Mouse (Mus musculus) CH12.LX (cell line): ENCODE data around the gene Pik3c2b. TPM values are rescaled to one million over a fixed set of nuclear protein-coding genes. Genes with fewer than 3 reads are reported as not detected.

Experiments used
- DNase-seq: peaks from one replicate; pipeline ENCODE4 v3.0.0-alpha.2; 2013; ENCODE audit errors: extremely low read depth
- H3K27ac ChIP-seq: 2 replicates; pipeline ENCODE4 v1.5.1; 2012; ENCODE audit warnings: low read depth, mild to moderate bottlenecking, control low read depth, moderate library complexity; ENCODE audit not compliant: insufficient read depth
- H3K27me3 ChIP-seq: replicated peaks from 2 replicates; pipeline ENCODE3; 2012; ENCODE audit warnings: inconsistent platforms
- H3K36me3 ChIP-seq, 2 experiments: replicated peaks in 1 of 2; 2 replicates each; pipeline versions ENCODE3 to v1.6.1; 2012; ENCODE audit warnings: inconsistent platforms in 1 of 2, low read length in 1 of 2, mild to moderate bottlenecking in 1 of 2, mixed read lengths in 1 of 2, moderate library complexity in 1 of 2; ENCODE audit not compliant: control insufficient read depth in 1 of 2, insufficient read depth in 1 of 2
- H3K4me1 ChIP-seq, 2 experiments: 2 replicates each; pipeline ENCODE4 v1.6.1; 2012; ENCODE audit warnings: inconsistent platforms in 1 of 2, moderate library complexity in 1 of 2; ENCODE audit not compliant: insufficient read depth in 2 of 2, control insufficient read depth in 1 of 2
- H3K4me2 ChIP-seq: 2 replicates; pipeline ENCODE4 v1.6.1; 2012; ENCODE audit warnings: low read depth, mild to moderate bottlenecking, control low read depth; ENCODE audit not compliant: poor library complexity, insufficient read depth, severe bottlenecking
- H3K4me3 ChIP-seq, 3 experiments: fragments of 150-350 bp in 1 of 3; sonication (generic) in 1 of 3; replicated peaks in 1 of 3; 2 replicates each; pipeline versions ENCODE3 to v1.5.1; 2011 to 2012; ENCODE audit warnings: low read depth in 2 of 3, low read length in 2 of 3, mild to moderate bottlenecking in 2 of 3, moderate library complexity in 2 of 3, control low read depth in 1 of 3, improper control_type of control experiment in 1 of 3, inconsistent platforms in 1 of 3, mixed read lengths in 1 of 3; ENCODE audit not compliant: poor library complexity in 1 of 3
- H3K79me2 ChIP-seq: replicated peaks from 2 replicates; pipeline ENCODE4 v1.6.1; 2012; ENCODE audit warnings: mild to moderate bottlenecking, moderate library complexity; ENCODE audit not compliant: control insufficient read depth, poor library complexity, insufficient read depth, severe bottlenecking; ENCODE audit errors: extremely low read depth
- H3K9ac ChIP-seq: 2 replicates; pipeline ENCODE4 v1.6.1; 2012; ENCODE audit warnings: low read depth, mild to moderate bottlenecking, control low read depth, moderate library complexity; ENCODE audit not compliant: insufficient read depth
- H3K9me3 ChIP-seq: replicated peaks from 2 replicates; pipeline ENCODE3; 2012; ENCODE audit warnings: low read length, inconsistent platforms, mixed read lengths
- BHLHE40 ChIP-seq: IDR thresholded peaks from 2 replicates; pipeline ENCODE4 v1.6.1; 2011; ENCODE audit warnings: mild to moderate bottlenecking, low read depth, low read length, improper control_type of control experiment
- CHD1 ChIP-seq: IDR thresholded peaks from 2 replicates; pipeline ENCODE4 v1.6.1; 2012; ENCODE audit warnings: low read depth, low read length, improper control_type of control experiment, inconsistent platforms
- CTCF ChIP-seq, 2 experiments: IDR thresholded peaks in 1 of 2; conservative IDR thresholded peaks in 1 of 2; 2 replicates each; pipeline ENCODE4 v1.5.1; 2011 to 2012; ENCODE audit warnings: low read depth in 2 of 2, low read length in 2 of 2, improper control_type of control experiment in 1 of 2, inconsistent platforms in 1 of 2, mild to moderate bottlenecking in 1 of 2, moderate library complexity in 1 of 2
- ELF1 ChIP-seq: IDR thresholded peaks from 2 replicates; pipeline ENCODE4 v1.6.1; 2014; ENCODE audit warnings: low read depth, mild to moderate bottlenecking, inconsistent platforms, low read length, improper control_type of control experiment
- EP300 ChIP-seq: IDR thresholded peaks from 2 replicates; pipeline ENCODE4 v1.6.1; 2011; ENCODE audit warnings: low read length, improper control_type of control experiment
- ETS1 ChIP-seq: conservative IDR thresholded peaks from 2 replicates; pipeline ENCODE4 v1.6.1; 2012; ENCODE audit warnings: low read depth, mild to moderate bottlenecking, inconsistent platforms, low read length, improper control_type of control experiment, moderate library complexity
- HCFC1 ChIP-seq: IDR thresholded peaks from 2 replicates; pipeline ENCODE4 v1.6.1; 2012; ENCODE audit warnings: low read depth, mild to moderate bottlenecking, inconsistent platforms, low read length, improper control_type of control experiment
- IRF4 ChIP-seq: IDR thresholded peaks from 2 replicates; pipeline ENCODE4 v1.6.1; 2014; ENCODE audit warnings: low read depth, mild to moderate bottlenecking, inconsistent platforms, low read length, improper control_type of control experiment
- JUND ChIP-seq: conservative IDR thresholded peaks from 2 replicates; pipeline ENCODE4 v1.6.1; 2011; ENCODE audit warnings: low read depth, low read length, improper control_type of control experiment
- MAFK ChIP-seq: IDR thresholded peaks from 2 replicates; pipeline ENCODE4 v1.6.1; 2011; ENCODE audit warnings: low read length, improper control_type of control experiment; ENCODE audit not compliant: insufficient replicate concordance
- MAX ChIP-seq: IDR thresholded peaks from 2 replicates; pipeline ENCODE4 v1.6.1; 2011; ENCODE audit warnings: low read length, improper control_type of control experiment
- MAZ ChIP-seq: IDR thresholded peaks from 2 replicates; pipeline ENCODE4 v1.6.1; 2012; ENCODE audit warnings: low read depth, mild to moderate bottlenecking, inconsistent platforms, low read length, improper control_type of control experiment, moderate library complexity
- MEF2A ChIP-seq: IDR thresholded peaks from 2 replicates; pipeline ENCODE4 v1.6.1; 2014; ENCODE audit warnings: low read depth, mild to moderate bottlenecking, inconsistent platforms, low read length, improper control_type of control experiment, borderline replicate concordance
- MXI1 ChIP-seq: IDR thresholded peaks from 2 replicates; pipeline ENCODE4 v1.6.1; 2011; ENCODE audit warnings: mild to moderate bottlenecking, low read depth, low read length, improper control_type of control experiment
- MYC ChIP-seq: IDR thresholded peaks from 2 replicates; pipeline ENCODE4 v1.6.1; 2011; ENCODE audit warnings: low read depth, mild to moderate bottlenecking, improper control_type of control experiment, low read length
- NELFE ChIP-seq: IDR thresholded peaks from 2 replicates; pipeline ENCODE4 v1.6.1; 2011; ENCODE audit warnings: low read depth, low read length, improper control_type of control experiment
- NRF1 ChIP-seq: IDR thresholded peaks from 2 replicates; pipeline ENCODE4 v1.6.1; 2014; ENCODE audit warnings: low read depth, mild to moderate bottlenecking, inconsistent platforms, low read length, improper control_type of control experiment, moderate library complexity
- POLR2A ChIP-seq: IDR thresholded peaks from 2 replicates; pipeline ENCODE4 v1.6.1; 2011; ENCODE audit warnings: low read depth, mild to moderate bottlenecking, improper control_type of control experiment, low read length
- SIN3A ChIP-seq: IDR thresholded peaks from 2 replicates; pipeline ENCODE4 v1.6.1; 2012; ENCODE audit warnings: low read length, improper control_type of control experiment, inconsistent platforms
- SMC3 ChIP-seq: IDR thresholded peaks from 2 replicates; pipeline ENCODE4 v1.6.1; 2011; ENCODE audit warnings: low read depth, low read length, improper control_type of control experiment
- TCF12 ChIP-seq: IDR thresholded peaks from 2 replicates; pipeline ENCODE4 v1.6.1; 2014; ENCODE audit warnings: low read depth, mild to moderate bottlenecking, inconsistent platforms, low read length, improper control_type of control experiment
- UBTF ChIP-seq: IDR thresholded peaks from 2 replicates; pipeline ENCODE4 v1.6.1; 2012; ENCODE audit warnings: low read depth, mild to moderate bottlenecking, inconsistent platforms, low read length, improper control_type of control experiment, moderate library complexity
- ZC3H11A ChIP-seq: IDR thresholded peaks from 2 replicates; pipeline ENCODE4 v1.6.1; 2012; ENCODE audit warnings: low read depth, mild to moderate bottlenecking, inconsistent platforms, low read length, improper control_type of control experiment
- ZMIZ1 ChIP-seq: IDR thresholded peaks from 2 replicates; pipeline ENCODE4 v1.6.1; 2012; ENCODE audit warnings: low read depth, mild to moderate bottlenecking, inconsistent platforms, low read length, improper control_type of control experiment
- ZNF384 ChIP-seq: IDR thresholded peaks from 2 replicates; pipeline ENCODE4 v1.6.1; 2012; ENCODE audit warnings: low read depth, low read length, improper control_type of control experiment, inconsistent platforms
- dilution Hi-C: fragments of 300-500 bp; cut with MboI; formaldehyde crosslinking; loops from 2 replicates; pipeline ENCODE4 v1.14.3; 2020; ENCODE audit warnings: low sequenced_read_pairs; ENCODE audit not compliant: extremely low pct_unique_long_range_greater_than_20kb, extremely low pct_ligation_motif_present
- in situ Hi-C: fragments of 300-500 bp; cut with MboI; formaldehyde crosslinking; loops from 3 replicates; pipeline ENCODE4 v1.14.3; 2019; ENCODE audit warnings: low sequenced_read_pairs, low pct_ligation_motif_present, low pct_unique_long_range_greater_than_20kb, mixed read lengths
- polyA plus RNA-seq: library from polyadenylated mRNA; unstranded; fragments of >175 nt; gene quantifications from 2 replicates; pipeline ENCODE4 v1.2.1, GENCODE M21; 2012; ENCODE audit warnings: low read depth; ENCODE audit not compliant: insufficient read length
- total RNA-seq, 2 experiments: library from RNA; depleted of rRNA; stranded (reverse); fragments of 300-350 nt in 1 of 2; fragments of >200 nt in 1 of 2; gene quantifications; 2 replicates each; pipeline ENCODE4 v1.2.3; 2012 to 2014

The Pik3c2b gene
- total and polyA plus RNA-seq, 3 experiments: 8.7 to 16.5 (median 12.0) TPM

DNA sequence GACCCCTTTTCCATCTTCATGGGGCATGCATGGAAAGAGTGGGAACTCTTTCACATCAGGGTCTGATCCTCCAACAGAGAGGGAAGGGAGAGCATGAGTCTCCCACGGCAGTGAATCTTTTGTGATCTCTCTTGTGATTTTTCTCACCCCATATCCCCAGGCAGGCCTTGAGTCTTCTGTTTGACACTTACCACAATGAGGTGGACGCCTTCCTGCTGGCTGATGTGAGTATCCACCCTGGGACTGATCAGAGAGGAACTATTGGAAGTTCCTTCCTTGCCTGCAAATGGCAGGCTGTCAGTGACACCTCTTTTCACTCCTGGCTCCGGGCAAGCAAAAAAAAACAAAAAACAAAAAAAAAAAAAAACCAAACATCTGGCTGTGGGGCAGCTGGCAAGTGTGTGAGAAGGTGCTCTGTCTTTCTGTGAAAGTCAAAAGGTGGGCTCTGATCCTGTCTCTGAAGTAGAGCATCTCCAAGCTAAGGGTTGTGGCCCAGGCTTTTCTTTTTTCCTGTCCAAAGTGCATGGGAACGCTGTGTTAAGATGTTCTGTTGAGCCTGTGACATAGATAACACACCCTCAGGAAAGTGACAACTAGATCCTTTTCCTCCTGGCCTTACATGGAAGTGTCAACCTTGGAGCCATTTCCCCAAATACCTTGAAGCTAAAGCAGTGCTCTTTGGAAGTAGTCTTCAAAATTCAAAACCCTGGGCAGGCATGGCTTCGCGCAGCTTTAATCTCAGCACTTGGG is 30.4 kb downstream of the Pik3c2b start:
- H3K4me3 ChIP-seq: no peak overlapping the region
- TF ChIP-seq MAZ (no peak), NRF1 (no peak)
- no peak for DNase-seq
- no peak overlapping the region for H3K4me2 ChIP-seq
- dilution Hi-C loops (no loop called here), in situ Hi-C loops (no loop called here)
- peaks cover 10 to 87% of the 10 kb centered on the region in 2 experiments for H3K4me1 ChIP-seq
- no peaks in the 10 kb centered on the region for H3K27me3 ChIP-seq
- no peaks in the 10 kb centered on the region for H3K9me3 ChIP-seq
- H3K9ac ChIP-seq: no peak overlapping the region
- H3K79me2 ChIP-seq: peaks cover 2% of the 10 kb centered on the region; the same call in 1 of the 2 replicates
- H3K27ac ChIP-seq: no peak overlapping the region
- H3K36me3 ChIP-seq: peaks cover 40 to 83% of the 10 kb centered on the region in 2 experiments

DNA sequence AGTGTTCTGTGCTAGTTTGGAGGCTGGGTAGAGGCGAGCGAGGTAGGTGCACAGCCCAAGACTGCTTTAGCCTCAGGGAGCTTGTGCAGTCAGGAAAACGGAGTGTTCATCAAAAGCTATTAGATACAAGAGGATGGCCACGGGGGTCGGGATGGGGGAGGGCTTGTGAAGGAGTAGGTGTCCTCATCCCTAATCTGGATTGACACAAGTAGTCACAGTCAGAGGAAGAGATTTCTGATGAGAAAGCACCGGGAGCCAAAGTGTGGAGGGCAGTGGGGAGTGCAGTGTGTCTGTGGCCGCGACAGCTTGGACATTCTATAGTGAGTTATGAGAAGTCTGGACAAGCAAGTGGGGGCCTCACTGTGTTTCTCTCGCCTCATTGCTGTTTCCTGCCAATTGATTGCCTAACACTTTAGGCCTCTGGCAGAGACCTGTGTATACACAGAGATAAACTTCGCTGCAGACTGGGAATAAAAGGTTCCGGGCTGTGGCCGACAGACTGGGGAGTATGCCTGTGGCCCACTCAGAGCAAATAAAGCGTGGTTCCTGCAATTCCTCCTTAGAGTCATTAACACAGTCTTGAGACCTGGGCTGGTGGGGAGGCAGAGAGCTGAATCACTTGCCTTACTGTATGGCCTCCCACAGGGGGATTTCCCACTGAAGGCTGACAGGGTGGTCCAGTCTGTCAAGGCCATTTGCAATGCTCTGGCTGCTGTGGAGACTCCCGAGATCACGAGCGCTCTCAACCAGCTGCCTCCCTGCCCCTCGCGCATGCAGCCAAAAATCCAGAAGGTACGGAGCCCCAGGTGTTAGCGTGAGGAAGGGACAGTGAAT is 31.4 kb downstream of the Pik3c2b start:
- peak overlapping the region; percentile 82 for H3K4me2 ChIP-seq

More for the DNA sequence above, 31.4 kb downstream of the Pik3c2b start:
- TF ChIP-seq EP300 (peak; percentile 55; the same call in 1 of the 2 replicates), MAFK (peak; percentile 38; the same call in 1 of the 2 replicates), HCFC1 (no peak), MAX (peak; percentile 42; the same call in 1 of the 2 replicates), ZC3H11A (no peak), JUND (no peak), POLR2A (no peak; the same call in 1 of the 2 replicates), IRF4 (peak; percentile 9; the same call in 1 of the 2 replicates), NRF1 (0 out of 2 replicates have a peak, but pooled peaks have one; percentile 17), ETS1 (peak; percentile 79), TCF12 (peak; percentile 72), SMC3 (0 out of 2 replicates have a peak, but pooled peaks have one; percentile 10), MXI1 (peak; percentile 63), BHLHE40 (peak; percentile 96), MYC (peak; percentile 49; the same call in 1 of the 2 replicates), CHD1 (no peak), NELFE (no peak), ELF1 (no peak), MEF2A (peak; percentile 40; the same call in 1 of the 2 replicates), ZMIZ1 (0 out of 2 replicates have a peak, but pooled peaks have one; percentile 26), CTCF (conservative IDR thresholded peaks at IDR 0.05 in 1 of 2, IDR thresholded peaks at IDR 0.05 in 1 of 2; ENCODE audit: low read depth in 2 of 2, low read length in 2 of 2) (no peak), ZNF384 (no peak), UBTF (no peak), SIN3A (peak; percentile 64; the same call in 1 of the 2 replicates)
- Histone ChIP-seq H3K27me3 (no peaks in the 10 kb centered on the region), H3K9me3 (no peaks in the 10 kb centered on the region), H3K79me2 (0 out of 2 replicates have a peak, but pooled peaks cover 2% of the 10 kb centered on the region), H3K4me3 (peak overlapping the region in 2 of 3 experiments; percentile 25 to 42), H3K4me1 (peaks cover 15 to 87% of the 10 kb centered on the region in 2 experiments), H3K36me3 (peaks cover 36 to 82% of the 10 kb centered on the region in 2 experiments), H3K27ac (peak overlapping the region; percentile 89), H3K9ac (peak overlapping the region; percentile 65)
- peak; percentile 70 for DNase-seq
- in situ Hi-C loops (no loop called here), dilution Hi-C loops (no loop called here)
